In genomic region chr2:29889991-29890833, GRCm38 (mm10) we compare ENCODE assay signal across 8 mouse cellular contexts. TPM values are rescaled to one million over a fixed set of nuclear protein-coding genes. Genes with fewer than 3 reads are reported as not detected.
DNase-seq lines count a peak whose midpoint lies in the region; ATAC-seq and TF ChIP-seq lines count a peak whose summit lies in the region.

No protein-coding gene starts in this region.

- H3K9ac ChIP-seq in hindbrain, embryonic 11.5 days (ENCODE audit: low read depth, low read length): peak overlapping the region; percentile 95
- H3K9ac ChIP-seq in lung, postnatal 0 days (replicated peaks; ENCODE audit: low read depth): peak overlapping the region; percentile 67

- no peaks in the 10 kb centered on the region for H3K9me3 ChIP-seq in hindbrain, embryonic 11.5 days (ENCODE audit: control insufficient read depth, low read length)
- H3K9me3 ChIP-seq in lung, postnatal 0 days (ENCODE audit: low read length): no peaks in the 10 kb centered on the region

- peak overlapping the region; percentile 92 for H3K4me2 ChIP-seq in hindbrain, embryonic 11.5 days (replicated peaks; ENCODE audit: low read depth, low read length)
- H3K4me2 ChIP-seq in lung, postnatal 0 days (replicated peaks; ENCODE audit: low read depth, low read length): peak overlapping the region; percentile 92

- peak overlapping the region; percentile 91 for H3K27ac ChIP-seq in hindbrain, embryonic 11.5 days (ENCODE audit: low read depth, low read length)
- peak overlapping the region; percentile 86 for H3K27ac ChIP-seq in lung, postnatal 0 days (ENCODE audit: low read length)

- no peak for TF ChIP-seq EP300 in lung, postnatal 0 days (IDR thresholded peaks at IDR 0.05)

- DNase-seq in NIH3T3 (ENCODE audit: low read depth): peak; percentile 92
- DNase-seq in cerebellum, adult 9-11 months: peak; percentile 94
- DNase-seq in frontal cortex, adult 2 months (ENCODE audit: extremely low spot score in 1 of 2, low spot score in 1 of 2): peak; percentile 53 to 81
- peak; percentile 87 for DNase-seq in hindbrain, embryonic 11.5 days (ENCODE audit: low spot score)
- peak; percentile 85 to 87 for DNase-seq in layer of hippocampus, postnatal 10 days (ENCODE audit: low spot score in 2 of 2)
- peak; percentile 93 for DNase-seq in lung, postnatal 0 days (ENCODE audit: low spot score)
- peak; percentile 81 for DNase-seq in ovary, postnatal 14 days (ENCODE audit: low spot score)
- DNase-seq in thymus, postnatal 10 days (ENCODE audit: low spot score in 2 of 2): peak; percentile 53 to 55

- ATAC-seq in hindbrain, embryonic 11.5 days (ENCODE audit: low FRiP score): peak; percentile 91
- ATAC-seq in lung, postnatal 0 days: peak; percentile 85

- H3K4me3 ChIP-seq in hindbrain, embryonic 11.5 days (ENCODE audit: low read depth, low read length): peak overlapping the region; percentile 79
- peak overlapping the region; percentile 73 for H3K4me3 ChIP-seq in lung, postnatal 0 days (ENCODE audit: low read depth, low read length)

- peaks cover 17% of the 10 kb centered on the region for H3K36me3 ChIP-seq in hindbrain, embryonic 11.5 days (ENCODE audit: control insufficient read depth, insufficient read depth, low read length)
- peaks cover 22% of the 10 kb centered on the region; the same call in 1 of the 2 replicates for H3K36me3 ChIP-seq in lung, postnatal 0 days (ENCODE audit: insufficient read depth, low read length)

- under 1% methylated on average over 54 of the region's 61 CpGs for WGBS in hindbrain, embryonic 11.5 days
- under 1% methylated on average over 52 of the region's 61 CpGs for WGBS in lung, postnatal 0 days

- peak; percentile 67 for TF ChIP-seq CTCF in lung, postnatal 0 days (IDR thresholded peaks at IDR 0.05)

- H3K4me1 ChIP-seq in hindbrain, embryonic 11.5 days (replicated peaks; ENCODE audit: control insufficient read depth, insufficient read depth, low read length): peaks cover 3% of the 10 kb centered on the region; the same call in 1 of the 2 replicates
- H3K4me1 ChIP-seq in lung, postnatal 0 days (ENCODE audit: insufficient read depth, low read depth, low read length): peaks cover 3% of the 10 kb centered on the region; the same call in 1 of the 2 replicates

- H3K27me3 ChIP-seq in hindbrain, embryonic 11.5 days (ENCODE audit: control insufficient read depth, insufficient read depth, low read length): no peaks in the 10 kb centered on the region
- no peaks in the 10 kb centered on the region for H3K27me3 ChIP-seq in lung, postnatal 0 days (replicated peaks; ENCODE audit: insufficient read depth, low read length)

RNA-seq across cellular contexts. Expression of gene Odf2, which starts 1.2 kb away (rescaled TPM):
- 177 and 198 TPM in 2 replicates for polyA plus RNA-seq in frontal cortex, adult 2 months (2012; rRNA removed)
- 83.2 and 89.0 TPM in 2 replicates for polyA plus RNA-seq in hindbrain, embryonic 11.5 days (2014; fragmentation: Nextera tagmentation; extraction: Ambion mirVana)
- total RNA-seq in layer of hippocampus, postnatal 10 days (2021): 100 to 1,000 TPM; 105 to 119 TPM
- 21.8 and 25.8 TPM in 2 replicates for polyA plus RNA-seq in lung, postnatal 0 days (2015; fragmentation: Nextera tagmentation; extraction: Ambion mirVana)

RNA-seq across cellular contexts. Expression of gene Cercam, which starts 21.2 kb away (rescaled TPM):
- polyA plus RNA-seq in frontal cortex, adult 2 months (2012; rRNA removed): 15.9 and 16.2 TPM in 2 replicates
- polyA plus RNA-seq in hindbrain, embryonic 11.5 days (2014; fragmentation: Nextera tagmentation; extraction: Ambion mirVana): 16.9 and 17.1 TPM in 2 replicates
- 10 to 100 TPM; 11.9 to 15.0 TPM for total RNA-seq in layer of hippocampus, postnatal 10 days (2021)
- 5.4 and 5.6 TPM in 2 replicates for polyA plus RNA-seq in lung, postnatal 0 days (2015; fragmentation: Nextera tagmentation; extraction: Ambion mirVana)

RNA-seq across cellular contexts. Expression of gene Gle1, which starts 45.0 kb away (rescaled TPM):
- 50.4 and 60.2 TPM in 2 replicates for polyA plus RNA-seq in frontal cortex, adult 2 months (2012; rRNA removed)
- polyA plus RNA-seq in hindbrain, embryonic 11.5 days (2014; fragmentation: Nextera tagmentation; extraction: Ambion mirVana): 55.7 and 57.4 TPM in 2 replicates
- 10 to 100 TPM; 43.4 to 45.0 TPM for total RNA-seq in layer of hippocampus, postnatal 10 days (2021)
- polyA plus RNA-seq in lung, postnatal 0 days (2015; fragmentation: Nextera tagmentation; extraction: Ambion mirVana): 32.4 and 33.2 TPM in 2 replicates

Comparison
In these comparisons a context has a peak if more than half of its experiments do, and no peak if none do; other contexts are left out.
1. Peak in every context shown above with its lines: DNase-seq, ATAC-seq, H3K4me3 ChIP-seq and H3K27ac ChIP-seq.